Mouse (Mus musculus) R1 (cell line): Measurements from ENCODE around the gene A230072I06Rik.

ENCODE experiments used
- DNase-seq: peaks from one replicate; pipeline ENCODE4 v3.0.0-alpha.2; 2018; ENCODE audit warnings: low read depth, low spot score

The A230072I06Rik gene

DNA sequence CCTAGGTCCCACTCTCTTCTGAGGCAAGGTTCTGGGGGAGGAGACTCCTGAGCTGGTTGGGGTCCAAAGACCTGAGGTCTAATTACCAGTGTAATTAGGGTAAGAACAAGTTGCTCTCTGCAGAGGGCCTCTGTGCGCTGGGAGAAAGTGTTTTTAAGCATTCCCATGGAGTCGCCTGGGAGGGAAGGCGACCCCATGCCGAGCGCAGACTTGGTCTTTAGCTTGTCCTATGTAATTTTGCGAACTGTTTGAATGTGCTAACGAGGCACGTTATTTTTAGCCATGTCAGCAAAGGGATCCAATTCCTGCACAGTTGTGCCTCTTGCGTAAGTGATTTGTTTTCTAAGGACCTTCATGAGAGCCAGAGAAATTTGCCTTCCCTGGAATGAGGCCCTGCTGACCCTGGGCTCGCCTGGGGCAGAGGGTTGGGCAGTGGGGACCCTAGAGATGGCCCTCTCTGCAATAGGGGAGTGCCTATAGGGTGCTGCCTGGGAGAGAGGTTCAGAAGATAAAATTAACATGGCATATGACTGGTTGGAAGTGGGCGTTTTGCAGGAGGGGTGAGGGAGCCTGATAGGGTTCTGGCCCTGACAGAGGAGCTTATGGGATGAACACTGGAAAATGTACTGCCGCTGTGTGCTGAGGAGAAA, at the start of gene A230072I06Rik:
Gene A230072I06Rik, plus strand, starts transcription at position 157 of the 650 bp plus-strand sequence.
- DNase-seq, result no peak

DNA sequence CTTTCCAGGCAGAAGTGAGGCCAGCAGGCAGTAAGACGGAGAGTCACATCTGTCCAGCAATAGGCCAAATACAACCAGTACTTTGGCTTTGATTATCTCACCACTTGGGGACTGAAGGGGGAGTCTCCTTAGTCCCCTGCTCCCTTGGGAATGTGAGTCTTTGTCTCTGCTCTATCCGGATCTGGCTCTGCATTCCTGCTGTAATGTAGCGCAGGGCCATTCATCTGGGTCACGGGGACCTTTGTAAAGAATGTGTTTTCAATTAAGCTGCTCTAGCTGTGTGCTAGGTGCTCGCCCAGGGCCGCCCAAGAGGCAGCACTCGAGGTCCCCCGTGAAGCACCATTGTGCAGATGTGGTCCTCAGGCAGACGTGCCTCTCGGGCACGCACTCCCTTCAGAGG, 44.6 kb upstream of the A230072I06Rik start:
- DNase-seq, result peak; percentile 27

DNA sequence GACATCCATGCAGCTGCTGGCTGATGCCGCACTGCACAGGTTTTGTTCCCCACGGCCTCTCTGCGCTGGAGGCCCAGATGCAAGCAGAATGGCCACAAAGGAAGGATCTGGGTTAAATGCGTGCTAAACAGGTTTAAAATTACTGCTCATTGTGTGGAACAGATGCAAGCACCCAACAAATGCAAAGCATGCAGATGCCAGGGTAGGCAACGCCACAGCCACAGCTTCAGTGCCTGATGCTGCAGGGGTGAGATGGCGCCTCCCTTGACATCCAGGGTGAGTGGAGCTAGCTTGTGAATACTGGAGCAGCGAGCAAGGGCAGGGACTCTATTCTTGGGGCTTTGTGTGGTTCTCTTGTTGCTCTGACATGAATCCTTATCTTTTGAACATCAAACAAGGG, 39.8 kb upstream of the A230072I06Rik start:
- no peak for DNase-seq

DNA sequence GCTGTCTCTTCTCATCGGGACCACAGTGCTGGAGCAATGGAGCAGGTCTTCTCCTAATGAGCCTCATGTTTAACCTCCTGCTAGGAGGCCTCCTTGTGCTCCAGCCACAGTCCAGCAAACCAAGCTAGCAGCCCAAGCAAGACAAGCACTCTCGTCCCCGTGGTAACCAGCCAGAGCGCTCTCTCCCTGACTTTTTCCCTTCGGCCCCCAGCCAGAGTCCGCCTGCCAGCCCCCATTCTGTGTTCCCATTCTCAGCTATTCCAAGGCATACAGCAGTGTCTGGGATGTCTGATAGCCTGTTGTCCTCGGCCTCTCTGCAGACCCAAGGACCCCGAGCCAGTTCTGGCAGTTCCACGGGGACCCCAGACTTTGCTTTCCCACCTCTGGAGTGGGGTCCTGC, 38.5 kb upstream of the A230072I06Rik start:
- DNase-seq, result no peak

DNA sequence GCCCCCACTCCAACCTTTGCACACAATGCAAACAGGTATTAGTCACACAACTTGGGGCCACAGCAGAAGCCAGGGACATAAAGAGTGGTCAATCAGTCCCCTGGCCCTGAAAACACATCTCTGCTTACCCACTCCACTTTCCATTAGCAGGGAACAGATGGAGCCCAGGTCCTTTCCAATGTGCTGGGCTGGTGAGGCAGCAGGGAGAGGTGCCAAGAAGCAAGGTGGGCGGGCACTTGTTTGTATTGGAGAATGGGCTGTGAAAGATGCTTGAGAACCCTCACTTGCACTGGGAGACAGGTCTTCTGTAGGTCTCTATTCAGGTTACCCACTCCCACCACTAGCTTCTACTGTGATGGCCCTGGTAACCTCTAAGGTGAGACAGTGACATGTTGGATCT, 34.9 kb upstream of the A230072I06Rik start:
- DNase-seq, result no peak

DNA sequence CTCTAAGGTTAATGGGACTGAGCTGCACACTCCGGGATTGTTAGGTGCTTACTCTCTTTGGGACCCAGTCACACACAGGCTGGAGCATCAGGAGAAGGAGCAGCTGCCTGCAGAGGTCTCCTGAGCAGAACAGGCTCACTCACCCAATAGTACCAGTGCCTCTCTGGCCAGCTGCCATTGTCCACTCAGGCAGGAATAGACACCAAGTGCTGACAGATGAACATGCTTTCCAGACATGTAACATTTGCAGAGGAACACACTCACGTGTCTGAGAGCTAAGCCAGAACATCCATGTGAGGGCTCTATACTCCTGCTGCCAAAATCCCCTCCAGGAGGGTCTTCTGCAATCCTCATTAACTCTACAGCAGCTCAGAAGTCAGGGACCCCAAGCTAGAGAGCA, 18.7 kb upstream of the A230072I06Rik start:
- DNase-seq, result no peak

DNA sequence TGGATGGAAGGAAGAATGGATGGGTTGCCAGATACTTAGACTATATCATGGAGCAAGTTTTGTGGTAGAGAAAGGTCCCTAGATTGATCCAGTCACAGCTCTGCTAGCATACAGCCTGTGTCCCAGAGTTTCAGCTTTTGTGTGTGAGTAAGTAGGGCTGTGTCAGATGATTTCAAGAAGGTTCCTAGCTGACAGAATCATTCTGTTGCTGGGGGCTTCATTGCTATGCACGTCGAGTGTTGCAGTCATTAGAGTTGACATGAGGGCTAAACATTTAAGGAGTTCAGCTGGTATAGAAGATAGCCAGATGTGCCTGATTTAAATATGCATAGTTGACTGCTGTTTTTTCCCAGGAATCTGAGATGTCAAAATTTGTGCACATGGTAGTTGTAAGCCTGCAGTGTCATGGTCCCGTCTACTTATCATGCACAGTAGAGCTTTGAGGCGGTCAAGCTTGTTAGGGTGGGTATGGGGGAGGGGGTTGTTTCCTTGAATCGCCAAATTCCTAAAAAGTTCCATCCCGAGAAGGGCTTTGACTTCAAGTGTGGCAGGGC, 18.1 kb upstream of the A230072I06Rik start:
- no peak for DNase-seq

GRCm38 (mm10) chr8:12261556-12261955, 17.1 kb upstream of the A230072I06Rik start:
- peak; percentile 49 for DNase-seq

GRCm38 (mm10) chr8:12264996-12265395, 13.6 kb upstream of the A230072I06Rik start:
- DNase-seq, result no peak

- no peak for DNase-seq
These were observed 10.8 kb upstream of the A230072I06Rik start for GRCm38 (mm10) chr8:12267863-12268262.

DNA sequence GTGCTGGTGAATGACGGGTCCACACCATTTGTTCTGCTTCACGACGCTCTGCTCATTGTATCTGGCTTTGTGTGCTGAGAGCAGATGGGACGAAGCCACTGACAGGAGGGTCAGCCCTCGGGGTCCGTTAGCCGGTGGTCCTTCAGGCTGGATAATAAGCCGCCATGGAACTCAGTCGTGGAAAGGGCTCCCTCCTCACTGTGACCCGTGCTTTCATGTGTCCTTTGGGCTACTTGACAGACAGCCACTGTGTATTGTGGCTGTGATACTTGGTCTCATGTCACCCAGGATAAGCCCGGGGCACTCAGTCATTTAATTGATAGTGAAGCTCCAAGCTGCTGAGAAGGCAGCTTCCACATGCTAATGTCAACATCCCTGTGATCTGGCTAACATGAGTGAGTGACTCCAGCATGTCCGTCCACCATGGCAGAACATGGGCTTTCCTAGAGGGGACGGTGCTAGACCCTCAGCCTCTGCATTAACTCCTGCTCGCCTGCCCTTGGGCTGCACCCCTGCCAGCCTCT, 10.3 kb upstream of the A230072I06Rik start:
- DNase-seq, result no peak

GRCm38 (mm10) chr8:12279482-12280192, 1.0 kb downstream of the A230072I06Rik start:
- DNase-seq, result no peak

GRCm38 (mm10) chr8:12282128-12282527, 3.5 kb downstream of the A230072I06Rik start:
- no peak for DNase-seq

- DNase-seq, result no peak
These were observed 11.9 kb downstream of the A230072I06Rik start for GRCm38 (mm10) chr8:12290551-12290950.

DNA sequence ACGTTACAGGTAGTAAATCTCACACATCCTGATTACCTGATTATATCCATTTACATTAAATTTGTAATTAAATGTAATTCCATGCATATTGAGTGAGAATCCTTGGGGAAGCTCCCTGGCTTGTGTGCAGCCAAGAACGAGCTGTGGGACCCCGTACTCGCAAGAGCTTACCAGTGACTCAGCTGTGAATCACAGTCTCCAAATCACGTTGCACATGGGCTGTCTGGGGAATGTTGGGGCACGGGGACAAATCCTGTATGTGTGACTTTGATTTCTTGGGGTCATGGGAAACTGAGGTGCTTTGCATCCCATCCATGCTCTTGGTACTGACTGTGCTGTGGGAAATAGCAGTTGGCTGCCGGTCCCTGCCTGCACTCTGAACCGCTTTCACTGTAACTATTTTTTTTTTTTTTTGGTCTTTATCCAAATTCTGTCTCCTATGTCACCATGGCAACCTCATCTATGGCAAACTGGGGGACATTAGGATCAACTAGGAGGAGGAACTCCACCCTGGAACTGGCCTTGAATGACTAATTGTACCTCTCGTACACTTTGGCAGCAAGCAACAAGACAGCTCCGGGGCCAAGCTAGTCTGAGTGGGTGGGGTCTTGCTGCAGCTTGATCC, 19.8 kb downstream of the A230072I06Rik start:
- DNase-seq, result no peak

GRCm38 (mm10) chr8:12301998-12302397, 23.4 kb downstream of the A230072I06Rik start:
- no peak for DNase-seq

DNA sequence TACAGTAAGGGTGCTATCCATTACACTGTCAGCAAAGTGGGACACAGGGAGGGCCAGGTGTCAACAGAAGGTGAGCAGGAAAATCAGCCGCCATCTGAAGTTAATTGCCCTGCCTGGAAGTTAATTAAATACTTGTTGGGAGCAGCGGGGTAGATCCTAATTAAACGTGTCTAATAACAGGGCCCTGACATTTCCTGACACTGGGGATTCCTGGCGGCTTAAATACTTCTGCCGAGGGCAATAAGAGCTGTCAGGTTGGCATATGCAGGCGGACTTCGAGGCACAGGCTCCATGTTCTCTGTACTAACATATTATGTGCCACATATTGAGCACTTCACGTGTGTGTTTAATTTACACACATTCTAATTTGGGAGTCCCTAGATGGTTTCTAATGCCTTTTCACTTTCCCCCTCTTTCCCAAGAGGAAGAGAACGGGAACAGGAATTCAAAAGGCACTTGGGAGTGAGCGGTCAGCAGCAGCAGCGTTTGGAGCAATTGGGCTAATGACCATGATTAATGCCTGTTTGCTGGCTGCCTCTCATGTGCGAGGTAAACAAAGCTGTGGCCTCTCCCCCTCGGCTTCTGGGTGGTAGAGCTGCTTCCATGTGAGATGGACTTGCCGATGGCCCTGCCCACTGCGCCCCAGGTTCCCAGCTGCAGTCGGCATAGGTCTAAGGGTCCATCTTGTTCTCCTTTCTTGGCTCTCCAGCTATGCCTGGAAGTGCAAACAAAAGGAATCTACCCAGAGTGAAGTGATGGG, 34.5 kb downstream of the A230072I06Rik start:
- no peak for DNase-seq

GRCm38 (mm10) chr8:12314258-12314657, 35.6 kb downstream of the A230072I06Rik start:
- DNase-seq, result no peak

- DNase-seq, result no peak
These were observed 36.6 kb downstream of the A230072I06Rik start for GRCm38 (mm10) chr8:12315177-12315576.

DNA sequence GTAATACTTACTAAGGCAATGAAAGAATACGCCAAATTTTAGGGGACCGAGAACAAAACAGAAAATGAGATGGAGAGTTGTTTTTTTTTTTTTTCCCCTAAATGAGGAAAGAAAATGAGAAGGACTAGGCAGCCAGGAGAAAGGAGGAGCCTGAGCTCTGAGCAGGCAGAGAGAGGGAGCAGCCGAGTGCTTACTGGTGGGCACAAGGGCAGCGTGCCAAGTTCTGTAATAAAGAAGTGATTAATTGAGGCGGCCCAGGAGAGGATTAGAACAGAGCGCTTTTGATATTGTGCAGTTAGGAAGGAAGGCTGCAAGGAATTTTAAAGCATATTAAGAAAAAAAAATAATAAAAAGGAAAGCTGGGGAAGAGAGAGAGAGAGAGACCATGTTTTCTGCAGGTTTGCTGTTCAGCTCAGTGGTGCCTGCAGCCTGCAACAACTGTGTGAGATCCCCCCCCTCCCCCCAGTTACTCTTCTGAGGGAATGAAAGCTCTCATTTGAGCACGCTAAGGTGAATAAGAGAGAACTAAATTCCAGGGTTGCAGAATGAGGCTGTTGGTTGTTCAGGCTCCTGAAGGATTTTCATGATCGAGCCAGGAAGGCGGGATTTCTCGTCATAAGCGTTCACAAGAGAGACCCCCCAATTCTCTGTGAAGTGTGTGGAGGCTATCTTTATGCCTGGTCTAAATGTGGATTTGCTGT, 41.3 kb downstream of the A230072I06Rik start:
- DNase-seq, result no peak

- no peak for DNase-seq
These were observed 43.5 kb downstream of the A230072I06Rik start for GRCm38 (mm10) chr8:12322071-12322470.
